Mouse (Mus musculus) spleen, adult 2 months (tissue): ENCODE results near the gene Aldh1l1.

Experiments
- CTCF ChIP-seq: fragments of 200-500 bp; IDR thresholded peaks from 2 replicates; pipeline ENCODE4 v1.5.1; 2011; ENCODE audit warnings: mild to moderate bottlenecking, inconsistent platforms; ENCODE audit not compliant: insufficient read depth, insufficient read length, insufficient replicate concordance; ENCODE audit errors: extremely low read depth
- POLR2A ChIP-seq: fragments of 200-500 bp; IDR thresholded peaks from 2 replicates; pipeline ENCODE4 v1.6.1; 2011; ENCODE audit warnings: low read depth, low read length, inconsistent platforms

GRCm38 (mm10) chr6:90613277-90613676, 127.0 kb downstream of the Aldh1l1 start:
- no peak for TF ChIP-seq CTCF
- no peak for TF ChIP-seq POLR2A
